Mouse (Mus musculus): ENCODE results near the gene Asb16.

GRCm38 (mm10) chr11:102288027-102288804, 19.7 kb downstream of the Asb16 start:
- TF ChIP-seq POLR2A (IDR thresholded peaks at IDR 0.05; ENCODE audit: borderline replicate concordance, extremely low read depth, insufficient read depth, insufficient read length, poor library complexity, severe bottlenecking) (no peak), CTCF (IDR thresholded peaks at IDR 0.05; ENCODE audit: borderline replicate concordance, extremely low read depth, insufficient read depth, insufficient read length) (no peak)
